Mouse (Mus musculus): ENCODE results near the gene Top2b.

Top2b gene

GRCm38 (mm10) chr14:16414163-16414562 lies 49.2 kb downstream of the Top2b start:
- DNase-seq (ENCODE audit: extremely low spot score, low spot score) = no peak

DNA sequence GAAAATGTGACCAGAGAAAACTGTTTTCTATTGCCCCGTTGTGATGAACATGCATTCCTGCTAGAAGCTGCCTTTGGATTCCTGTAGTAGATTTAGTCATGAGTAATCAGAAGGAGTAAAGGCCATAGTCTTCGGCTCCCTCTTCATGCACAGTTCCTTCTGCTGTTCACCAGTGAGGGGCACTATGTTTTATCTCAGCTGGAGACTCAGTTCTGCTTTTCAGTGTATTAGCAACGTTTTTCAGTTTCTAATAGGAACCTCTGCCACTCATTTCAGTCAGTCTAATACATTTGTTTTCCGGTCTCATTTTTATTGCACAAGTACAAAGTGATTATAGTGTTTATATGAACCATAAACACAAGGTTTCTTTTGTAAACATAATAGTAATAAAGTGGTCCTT lies 62.6 kb downstream of the Top2b start:
- no peak for DNase-seq (ENCODE audit: extremely low spot score, low spot score)

GRCm38 (mm10) chr14:16431941-16432499 lies 67.0 kb downstream of the Top2b start:
- no peak for DNase-seq (ENCODE audit: extremely low spot score, low spot score)

DNA sequence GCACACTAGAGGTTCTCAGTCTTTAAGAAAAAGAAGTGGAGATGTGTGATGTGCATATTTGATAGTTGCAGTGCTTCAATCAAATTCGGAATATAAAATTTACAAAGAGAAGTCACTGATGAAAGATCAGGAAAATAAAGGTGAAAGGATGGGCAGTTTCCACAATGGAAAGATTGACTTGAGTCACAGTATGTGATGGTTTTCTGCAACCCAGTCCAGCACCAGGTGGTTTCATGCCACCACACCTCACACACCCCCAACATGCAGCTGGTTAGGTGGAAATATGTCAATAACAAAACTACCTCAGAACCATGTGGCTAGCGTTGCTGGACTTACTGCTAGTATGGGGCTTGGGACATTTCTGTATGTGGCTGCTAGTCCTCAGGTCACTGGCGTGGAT lies 67.6 kb downstream of the Top2b start:
- DNase-seq (ENCODE audit: extremely low spot score, low spot score) = no peak

DNA sequence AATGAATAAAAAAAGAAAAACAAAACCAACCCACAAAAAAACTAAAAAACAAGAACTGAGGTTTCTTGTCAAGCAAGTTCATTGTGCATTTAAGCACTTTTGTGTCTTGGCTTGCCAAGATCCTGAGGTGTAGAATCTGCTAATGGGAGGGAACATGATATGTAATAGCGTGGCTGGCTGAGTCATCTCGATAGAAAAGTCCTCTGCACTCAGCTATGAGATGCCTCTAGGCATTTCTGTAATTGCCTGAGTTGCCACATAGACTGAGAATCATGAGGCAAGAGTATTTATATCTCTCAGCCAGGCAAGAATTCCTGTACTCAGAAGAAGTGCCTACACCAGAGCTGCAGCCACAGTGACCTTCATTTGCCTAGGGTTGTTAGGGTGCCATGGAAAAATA lies 68.2 kb downstream of the Top2b start:
- no peak for DNase-seq (ENCODE audit: extremely low spot score, low spot score)

DNA sequence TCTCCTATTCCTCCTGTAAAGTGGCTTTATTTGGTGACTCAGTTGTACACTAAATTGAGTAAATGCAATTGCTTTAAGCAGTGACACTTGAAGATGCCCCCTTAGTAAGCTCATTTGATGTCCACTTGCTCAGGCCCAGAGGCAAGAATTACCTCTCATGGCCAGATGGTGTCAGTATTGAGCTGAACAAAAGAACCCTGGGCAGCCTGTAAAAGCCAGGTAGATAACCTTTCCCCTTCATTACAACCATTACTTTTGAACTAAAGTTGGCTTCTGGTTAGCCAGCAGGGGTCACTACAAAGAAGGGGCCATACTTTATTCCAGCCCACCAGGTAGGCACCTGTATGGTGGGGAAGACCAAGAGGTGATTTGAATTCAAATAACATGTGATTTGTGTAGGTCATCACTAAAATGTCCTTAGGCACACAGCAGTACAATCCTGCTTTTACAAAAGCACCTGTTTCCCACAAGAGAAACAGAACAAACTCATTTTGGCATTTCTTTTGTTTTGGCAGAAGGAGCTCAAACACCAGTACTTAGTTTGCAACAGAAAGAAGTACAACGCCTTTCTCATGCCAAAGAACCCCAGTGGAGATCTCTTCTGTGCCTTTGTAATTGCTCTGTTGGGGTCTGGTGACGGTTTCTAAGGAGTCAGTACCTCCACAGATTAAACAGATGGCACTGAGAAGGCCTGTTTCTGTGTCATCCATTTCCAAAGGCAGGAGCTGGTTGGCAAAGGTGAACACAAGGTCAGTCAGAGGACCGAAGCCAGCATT lies 69.6 kb downstream of the Top2b start:
- DNase-seq (ENCODE audit: extremely low spot score, low spot score) = peak; percentile 61

DNA sequence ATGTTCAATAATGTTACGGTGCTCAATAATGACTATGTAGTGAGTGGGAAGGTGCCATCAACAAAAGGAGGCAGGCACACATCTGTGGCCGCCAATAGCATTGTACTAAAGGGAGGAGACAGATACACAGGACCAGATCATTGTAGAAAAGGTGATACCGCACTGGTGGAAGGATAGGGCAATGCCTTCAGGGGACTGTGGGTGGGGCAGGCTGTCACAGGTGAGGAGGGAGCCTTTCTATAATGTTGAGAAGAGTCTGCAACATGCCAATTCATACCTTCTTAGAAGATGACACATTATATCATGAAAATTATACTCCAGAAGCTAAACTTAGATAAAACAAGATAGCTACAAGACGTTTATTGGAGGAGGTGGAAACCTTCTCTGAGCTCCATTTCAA lies 72.4 kb downstream of the Top2b start:
- DNase-seq (ENCODE audit: extremely low spot score, low spot score) = no peak

DNA sequence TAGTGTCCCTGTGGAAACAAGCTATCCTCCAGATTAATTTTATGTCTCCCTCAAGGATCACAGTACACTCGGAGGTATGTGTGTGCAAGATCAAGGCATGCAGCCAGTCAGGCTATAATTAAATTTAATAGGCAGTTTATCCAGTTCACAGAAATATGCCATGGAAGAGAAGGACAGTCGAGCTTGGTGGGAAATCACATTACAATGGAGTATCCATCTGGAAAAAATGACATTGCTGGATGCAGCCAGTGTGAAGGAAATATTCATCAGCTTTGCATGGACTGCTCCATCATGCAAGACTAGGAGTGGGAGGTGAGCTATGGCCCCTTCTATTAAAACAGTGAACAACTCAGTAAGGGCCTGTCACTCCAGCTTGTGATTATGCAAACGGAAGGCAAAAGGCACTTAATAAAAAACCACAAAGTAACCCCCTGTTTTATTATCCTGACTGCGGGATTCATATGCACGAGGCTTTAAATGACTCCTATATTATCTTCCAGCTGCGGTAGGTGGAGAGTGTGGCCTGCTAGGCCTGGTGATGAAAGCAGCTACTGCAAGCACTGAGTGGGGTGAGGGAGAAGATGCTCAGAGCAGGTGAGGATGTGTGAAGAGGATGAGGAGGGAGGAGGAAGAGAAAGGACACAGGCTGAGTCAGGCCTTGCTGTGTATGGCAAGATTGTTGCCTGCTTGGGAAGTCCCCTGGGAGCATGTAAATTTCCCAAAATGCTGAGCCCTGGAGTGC lies 74.6 kb downstream of the Top2b start:
- DNase-seq (ENCODE audit: extremely low spot score, low spot score) = no peak

DNA sequence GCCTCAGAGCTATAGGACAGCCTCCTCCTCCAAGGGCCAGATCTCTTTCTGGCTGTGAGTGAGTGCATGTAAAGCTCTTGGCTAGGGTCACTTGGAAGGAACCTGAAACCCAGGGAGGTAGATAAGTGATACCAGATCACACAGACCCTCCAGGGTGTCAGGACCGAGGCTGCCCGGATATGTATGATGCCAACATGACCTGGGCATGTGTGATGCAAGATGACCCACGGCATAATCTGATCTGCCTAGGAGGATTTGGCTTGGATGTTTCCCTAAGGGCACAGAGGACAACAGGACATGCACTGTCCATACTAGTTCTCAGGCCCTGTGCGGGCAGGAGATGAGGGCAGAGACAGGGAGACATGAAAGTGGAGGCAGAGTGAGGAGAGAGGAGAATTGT lies 79.9 kb downstream of the Top2b start:
- no peak for DNase-seq (ENCODE audit: extremely low spot score, low spot score)

- DNase-seq (ENCODE audit: extremely low spot score, low spot score) = no peak
These were observed 82.6 kb downstream of the Top2b start for GRCm38 (mm10) chr14:16447587-16447986.

DNA sequence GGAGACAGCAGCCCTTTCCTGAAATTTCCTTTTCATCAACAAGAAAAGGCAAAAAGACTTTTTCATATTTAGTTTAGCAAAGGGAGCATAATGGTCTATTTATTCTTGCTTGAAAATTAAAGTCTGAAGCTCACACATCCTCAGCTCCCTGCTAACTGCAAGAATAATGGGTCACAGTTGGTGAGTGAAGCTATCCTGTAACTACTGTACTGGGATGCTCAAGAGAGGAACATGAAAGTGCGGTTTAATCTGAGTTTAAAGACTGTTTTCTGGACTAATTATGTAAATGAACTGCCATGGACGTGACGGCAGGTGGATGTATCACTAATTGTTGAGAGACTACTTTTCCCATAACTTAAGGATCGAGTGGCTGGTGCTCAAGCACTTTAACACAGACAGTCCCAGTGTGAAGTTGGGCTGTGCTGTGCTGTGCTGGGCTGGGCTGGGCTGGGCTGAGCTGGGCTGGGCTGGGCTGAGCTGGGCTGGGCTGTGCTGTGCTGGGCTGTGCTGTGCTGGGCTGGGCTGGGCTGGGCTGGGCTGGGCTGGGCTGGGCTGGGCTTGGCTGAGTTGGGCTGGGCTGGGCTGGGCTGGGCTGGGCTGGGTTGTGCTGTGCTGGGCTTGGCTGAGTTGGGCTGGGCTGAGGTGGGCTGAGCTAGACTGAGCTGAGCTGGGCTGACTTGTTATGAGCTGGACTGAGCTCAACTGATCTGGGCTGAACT lies 83.4 kb downstream of the Top2b start:
- DNase-seq (ENCODE audit: extremely low spot score, low spot score) = no peak

DNA sequence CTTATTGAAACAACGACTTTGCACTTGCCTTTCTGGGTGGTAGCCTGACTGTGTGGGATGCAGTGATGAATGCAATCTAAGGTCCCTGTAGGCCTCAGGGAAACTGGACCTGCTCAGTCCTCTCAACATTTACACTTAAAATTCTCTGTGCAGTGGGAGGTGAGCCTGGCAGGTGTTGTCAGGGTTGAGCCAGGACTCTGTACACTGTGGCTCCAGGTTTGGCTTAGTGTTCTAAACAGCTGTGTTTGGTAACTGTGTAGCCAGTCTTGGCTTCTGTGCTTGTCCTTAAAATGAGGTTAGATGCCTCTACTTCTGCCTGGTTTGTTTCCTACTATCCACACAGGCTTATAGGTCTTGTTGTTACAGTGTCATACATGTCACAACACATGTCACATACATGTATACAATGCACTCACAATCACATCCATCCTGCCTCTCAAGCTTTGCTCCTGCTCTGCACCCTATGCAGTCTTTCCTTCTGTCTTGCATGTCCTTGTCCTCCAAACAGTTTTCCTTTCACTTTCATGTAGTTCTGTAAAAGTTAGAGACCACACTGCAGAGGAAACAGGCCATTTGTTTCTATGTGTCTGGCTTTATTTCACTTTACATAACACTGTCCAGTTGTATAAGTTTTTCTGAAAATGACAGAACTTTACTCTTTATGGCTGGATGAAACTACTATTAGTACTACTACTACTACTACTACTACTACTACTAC lies 113.8 kb downstream of the Top2b start:
- DNase-seq (ENCODE audit: extremely low spot score, low spot score) = no peak

DNA sequence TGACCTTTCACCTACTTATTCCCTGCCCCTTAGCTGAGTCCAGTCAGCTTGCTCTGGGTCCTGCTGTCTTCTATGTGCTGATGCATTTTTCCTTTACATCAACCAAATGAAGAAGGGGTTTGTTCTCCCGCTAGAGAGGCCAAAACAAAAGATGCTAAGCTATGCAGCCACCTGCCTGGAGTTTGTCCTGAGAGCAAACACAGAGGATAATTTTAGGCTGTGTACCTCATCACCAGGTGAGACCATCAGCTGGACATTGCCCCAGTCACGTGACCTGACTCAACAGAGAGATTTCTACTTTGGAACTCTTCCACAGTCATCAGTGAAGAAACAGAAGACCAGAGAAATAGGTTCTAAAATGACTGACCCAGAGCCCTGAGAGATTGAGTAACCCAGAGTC lies 114.5 kb downstream of the Top2b start:
- DNase-seq (ENCODE audit: extremely low spot score, low spot score) = no peak

DNA sequence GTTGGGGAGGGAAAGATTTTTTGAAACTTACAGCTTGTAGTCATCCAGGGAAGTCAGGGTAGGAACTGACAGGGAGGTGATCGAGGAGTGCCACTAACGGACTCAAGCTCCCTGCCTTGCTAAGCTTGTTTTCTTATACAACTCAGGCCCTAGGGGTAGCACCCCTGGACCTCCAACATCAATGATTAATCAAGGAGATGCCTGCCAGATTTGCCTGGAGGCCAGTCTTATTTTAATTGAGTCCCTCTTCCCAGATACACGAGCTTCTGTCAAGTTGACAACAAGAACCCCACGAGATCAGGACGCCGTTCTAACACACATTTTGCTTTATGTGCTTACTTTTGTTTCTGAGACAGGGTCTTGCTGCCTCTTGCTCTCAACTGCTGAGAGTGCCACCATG lies 115.6 kb downstream of the Top2b start:
- no peak for DNase-seq (ENCODE audit: extremely low spot score, low spot score)

DNA sequence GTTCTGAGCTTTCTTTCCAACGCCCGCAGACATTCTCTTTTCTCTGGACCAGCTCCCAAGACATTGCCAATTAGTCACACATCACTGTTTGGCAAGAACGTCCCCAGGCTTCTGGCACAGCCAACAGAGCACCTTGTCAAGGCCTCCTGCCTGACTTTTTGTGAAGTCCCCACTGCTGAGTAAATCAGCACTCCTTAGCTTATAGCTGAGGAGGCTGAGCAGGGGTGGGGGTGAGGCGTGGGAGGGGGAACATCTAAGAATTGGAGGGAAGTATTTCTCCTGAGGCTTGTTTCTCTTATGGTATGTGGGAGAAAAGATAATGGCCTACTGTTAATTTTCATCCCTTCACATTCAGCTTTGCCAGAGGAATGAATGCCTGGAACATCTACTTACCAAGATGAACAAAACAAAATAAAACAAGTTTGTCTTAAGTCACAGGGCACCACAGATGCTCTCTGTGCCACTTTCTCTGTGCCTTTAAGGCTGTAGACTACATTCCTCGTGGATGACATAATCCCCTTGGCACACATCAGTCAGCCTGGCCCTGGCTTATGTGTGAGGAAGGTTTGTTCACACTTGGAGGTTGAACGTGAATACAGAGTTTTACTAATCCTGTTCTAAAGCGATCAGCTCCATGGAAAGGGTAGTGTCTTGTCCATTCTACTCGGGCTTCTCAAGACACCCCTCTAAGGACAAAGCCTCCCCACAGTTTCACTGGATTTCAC lies 118.8 kb downstream of the Top2b start:
- no peak for DNase-seq (ENCODE audit: extremely low spot score, low spot score)

Measured in neural tube, embryonic 10.5 days (tissue).